Mouse (Mus musculus): ENCODE measurements around the gene Lrrn1.

The Lrrn1 gene

DNA sequence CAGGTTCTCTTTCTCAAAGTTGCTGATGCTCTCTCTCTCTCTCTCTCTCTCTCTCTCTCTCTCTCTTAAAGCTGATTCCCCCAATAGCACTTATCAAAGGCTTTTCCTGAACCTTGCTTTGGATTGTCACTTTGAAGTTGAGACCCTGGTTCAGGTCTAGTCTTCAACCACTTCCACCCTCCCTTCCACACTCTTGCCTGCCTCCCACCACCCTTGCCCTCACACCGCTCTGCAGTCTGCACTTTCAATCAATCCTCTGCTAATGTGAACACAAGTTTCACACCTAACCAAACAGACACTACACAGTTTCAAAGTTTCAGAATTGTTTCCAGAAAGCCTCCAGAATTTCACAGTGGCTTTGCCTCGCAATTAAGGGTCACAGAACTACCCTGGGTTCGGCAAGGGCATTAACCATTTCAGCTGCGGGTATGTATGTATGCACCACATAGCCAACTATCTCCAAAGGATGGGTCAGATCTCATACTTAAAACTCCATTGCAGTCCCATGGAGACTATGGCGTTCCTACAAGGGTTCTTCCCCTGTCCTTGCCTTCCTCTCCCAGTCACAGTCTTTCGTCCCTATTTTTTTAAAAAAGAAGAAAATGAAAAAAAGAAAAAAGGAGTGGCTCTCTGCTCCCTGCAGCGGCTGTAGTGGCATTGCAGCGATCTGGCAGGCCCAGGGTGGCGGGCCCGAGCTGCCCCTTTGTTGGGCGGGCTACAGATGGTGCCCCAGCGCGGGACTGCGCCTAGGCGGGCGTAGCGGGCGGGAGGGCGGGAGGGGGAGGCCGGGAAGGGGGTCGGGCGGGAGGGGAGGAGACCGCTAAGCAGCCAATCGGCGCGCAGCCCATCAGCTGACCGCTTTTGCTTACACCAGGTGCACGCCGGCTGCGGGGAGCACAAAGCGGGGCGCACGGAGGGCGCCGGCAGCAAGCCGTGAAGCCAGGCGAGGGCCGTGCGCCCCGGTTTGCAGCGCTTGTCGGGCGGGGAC lies at the start of gene Lrrn1:
Lrrn1 (plus strand) TSS at position 892 of the 988 bp plus-strand sequence.
- peak; percentile 15 to 43 for DNase-seq (ENCODE audit: low spot score in 2 of 2)

DNA sequence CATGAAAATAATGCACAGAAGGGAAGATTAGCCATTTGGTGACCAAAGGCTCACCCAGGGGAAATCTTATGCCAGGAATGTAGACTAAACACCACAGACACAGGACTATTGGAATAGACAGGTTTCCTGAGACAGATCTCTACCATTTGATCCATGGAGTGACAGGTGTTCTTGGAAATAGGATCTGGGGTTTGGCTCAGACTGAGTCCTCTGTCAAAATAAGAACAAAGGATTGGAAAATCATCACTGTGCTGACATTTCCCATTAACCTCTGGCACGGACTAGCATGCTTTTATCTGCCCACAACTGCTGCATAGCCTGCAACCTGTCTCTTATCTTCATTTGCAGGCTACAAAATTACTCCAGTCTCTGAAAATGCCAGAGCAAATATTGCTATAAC lies 35.1 kb upstream of the Lrrn1 start:
- no peak for DNase-seq (ENCODE audit: low spot score in 2 of 2)

DNA sequence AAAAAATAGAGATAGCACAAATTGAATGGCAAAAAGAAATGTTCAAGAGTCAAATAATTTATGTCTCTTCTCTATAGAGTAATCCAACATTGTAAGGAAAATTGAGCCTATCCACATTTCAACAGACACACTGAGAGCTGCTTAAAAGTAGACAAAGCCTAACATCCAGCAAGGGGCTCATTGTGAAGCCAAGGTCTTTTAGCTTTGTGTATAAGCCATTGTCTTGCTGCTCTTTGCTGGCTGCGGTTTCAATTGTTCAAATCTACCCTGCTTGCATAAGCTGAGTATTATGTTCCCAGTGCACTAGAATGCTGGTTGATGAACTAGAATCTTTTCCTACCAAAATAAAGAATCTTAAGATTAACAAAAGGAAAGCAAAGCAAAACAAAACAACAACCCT lies 33.7 kb upstream of the Lrrn1 start:
- no peak for DNase-seq (ENCODE audit: low spot score in 2 of 2)

DNA sequence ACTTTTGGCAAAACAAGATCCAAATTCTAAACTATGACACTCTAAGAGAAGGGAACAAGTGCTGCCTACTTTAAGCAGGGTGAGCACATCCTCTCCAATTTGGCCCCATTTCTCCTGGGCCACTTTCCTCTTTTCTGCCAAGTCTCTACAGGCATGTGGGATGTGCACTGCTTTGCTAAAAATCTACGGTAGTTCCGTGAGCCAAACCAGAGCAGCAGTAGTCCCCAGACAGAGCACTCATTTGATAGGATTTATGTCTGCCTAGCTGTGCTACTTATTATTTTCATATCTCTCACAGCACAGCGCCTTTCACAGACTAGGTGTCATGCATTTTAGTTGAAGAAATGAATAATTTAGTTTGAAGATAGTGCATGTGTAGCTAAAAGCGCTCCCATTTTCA lies 15.9 kb upstream of the Lrrn1 start:
- no peak for DNase-seq (ENCODE audit: low spot score in 2 of 2)

DNA sequence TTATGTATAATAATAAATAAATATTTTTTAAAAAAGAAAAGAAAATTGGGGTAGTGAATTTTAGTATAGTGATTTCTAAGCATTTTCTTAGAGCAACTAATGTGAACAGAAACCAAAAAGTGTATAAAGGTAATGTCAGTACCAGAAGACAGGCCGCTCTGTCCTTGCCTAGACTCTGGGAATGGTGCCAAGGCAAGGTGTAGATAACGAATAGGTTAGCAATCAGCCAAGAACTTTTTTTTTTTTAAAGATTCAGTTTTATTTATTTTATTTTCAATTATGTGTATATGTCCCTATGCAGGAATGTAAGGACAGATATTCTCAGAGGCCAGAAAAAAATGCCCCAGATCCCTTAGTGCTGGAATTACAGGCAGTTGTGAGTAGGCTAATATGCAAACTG lies 5.6 kb upstream of the Lrrn1 start:
- no peak for DNase-seq (ENCODE audit: low spot score in 2 of 2)

DNA sequence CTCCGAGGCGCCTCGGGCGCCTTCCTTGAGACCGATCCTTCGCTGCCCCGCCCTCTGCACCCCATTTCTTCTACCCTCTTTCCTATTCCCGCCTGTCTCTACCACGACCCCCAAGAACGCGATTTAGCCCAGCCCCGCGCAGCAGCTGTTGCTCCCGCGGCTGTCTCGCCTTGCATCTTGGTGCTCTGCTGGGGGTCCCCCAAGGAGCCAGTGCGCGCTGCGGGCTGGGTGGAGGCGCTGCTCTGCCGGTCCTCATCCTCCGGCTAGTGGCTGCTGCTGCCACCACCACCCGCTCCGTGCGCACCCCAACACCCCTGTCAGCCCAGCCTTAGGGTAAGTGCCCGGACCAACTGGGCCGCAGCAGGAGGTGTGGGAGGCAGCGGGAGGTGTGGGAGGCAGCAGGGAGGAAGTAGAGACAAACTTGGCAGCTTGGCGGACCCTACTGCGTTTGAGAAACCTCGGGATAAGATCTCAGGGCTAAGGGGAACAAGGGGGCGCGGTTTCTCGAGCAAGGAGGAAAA lies 403 bp downstream of the Lrrn1 start:
- peak; percentile 46 to 55 for DNase-seq (ENCODE audit: low spot score in 2 of 2)

DNA sequence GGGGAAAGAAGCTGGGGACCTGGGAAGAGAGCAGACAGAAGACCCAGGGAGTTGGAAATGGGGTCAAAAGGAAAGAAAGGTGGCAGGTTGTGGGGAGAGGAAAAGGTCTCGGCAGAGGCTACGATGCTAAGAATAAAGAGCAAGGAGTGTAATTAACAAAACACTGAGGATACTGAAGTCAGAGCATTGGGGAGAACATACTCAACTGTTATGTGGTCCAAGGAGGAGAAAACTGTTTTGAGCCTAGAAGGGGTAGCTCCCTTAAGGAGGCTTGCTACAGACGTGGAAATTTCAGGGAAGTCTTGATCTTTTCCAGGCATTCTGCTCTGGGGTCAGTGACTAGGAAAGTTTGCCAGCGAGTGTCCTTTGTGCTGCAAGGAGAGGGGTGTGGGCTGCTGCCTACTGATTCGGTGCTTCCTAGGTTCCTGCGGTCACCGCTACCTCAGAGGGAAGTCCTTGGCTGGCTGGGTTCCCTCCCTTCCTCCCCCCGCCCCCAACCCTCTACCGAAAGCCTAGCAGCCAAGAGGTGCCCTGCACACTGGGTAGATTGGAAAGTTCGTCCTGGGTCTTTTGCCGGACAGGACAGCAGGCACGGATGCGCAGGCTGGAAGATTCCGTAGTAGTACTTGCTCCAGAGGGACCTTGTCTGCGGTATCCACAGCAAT lies 1.2 kb downstream of the Lrrn1 start:
- DNase-seq (ENCODE audit: low spot score in 2 of 2) = no peak

DNA sequence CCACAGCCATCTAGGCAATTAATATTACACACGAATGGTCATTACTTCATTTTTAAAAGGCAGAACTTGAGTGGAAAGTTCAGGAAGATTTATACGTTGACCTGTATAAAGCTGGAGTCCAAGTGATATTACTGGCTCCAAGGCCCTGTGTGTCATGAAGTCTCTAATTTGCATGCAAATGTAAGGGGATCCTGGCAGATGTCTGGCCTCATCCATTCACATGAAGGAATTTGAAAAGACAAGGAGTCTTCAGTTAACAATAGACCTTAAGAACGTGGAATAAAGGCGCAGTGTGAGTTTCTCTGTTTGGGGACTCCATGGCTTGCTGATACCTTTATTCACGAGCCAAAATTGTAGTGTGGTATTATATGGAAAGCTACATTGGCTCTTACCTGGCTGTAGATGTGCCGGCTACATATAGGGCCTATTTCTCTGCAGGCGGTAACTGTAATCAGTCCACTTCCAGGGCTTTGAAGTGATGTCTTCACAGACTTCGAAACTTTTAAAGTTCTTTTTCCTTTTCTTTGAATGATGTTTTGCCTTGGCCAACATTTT lies 2.0 kb downstream of the Lrrn1 start:
- DNase-seq (ENCODE audit: low spot score in 2 of 2) = no peak

DNA sequence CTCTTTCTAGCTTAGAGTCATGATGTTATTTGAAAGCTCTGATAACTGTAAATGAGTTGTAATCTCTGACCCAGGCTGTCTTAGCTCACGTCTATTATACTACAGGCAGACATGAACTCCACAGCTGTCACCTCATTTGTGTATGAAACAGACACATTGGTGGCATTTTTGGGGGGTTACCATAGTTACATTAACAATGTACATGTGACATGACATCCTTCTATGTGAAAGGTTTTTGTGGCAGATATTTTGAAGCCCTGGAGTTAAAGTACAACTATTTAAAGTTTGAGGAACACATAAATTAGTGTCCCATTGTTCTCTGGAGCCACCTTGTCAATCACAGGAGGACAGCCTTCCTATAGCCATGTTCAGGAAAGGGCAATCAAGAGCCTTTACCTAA lies 5.0 kb downstream of the Lrrn1 start:
- DNase-seq (ENCODE audit: low spot score in 2 of 2) = no peak

DNA sequence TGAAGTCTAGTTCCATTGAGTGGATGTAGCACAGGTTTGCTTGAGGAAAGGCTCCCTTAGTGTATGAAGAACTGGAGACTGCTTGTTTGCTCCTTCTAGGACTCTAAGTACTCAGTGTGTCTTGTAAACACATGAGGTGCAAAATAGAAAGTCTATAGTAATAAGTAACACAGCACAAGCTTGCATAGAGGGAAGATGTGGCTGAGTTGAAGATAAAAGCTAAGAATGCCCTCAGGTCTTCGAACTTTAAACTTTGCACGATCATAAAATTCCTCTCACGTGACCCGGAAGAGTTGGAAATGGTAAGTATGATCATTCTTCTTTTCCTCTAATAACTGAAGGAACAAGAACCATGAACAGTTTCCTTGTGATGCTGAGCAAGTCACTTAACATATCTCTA lies 7.1 kb downstream of the Lrrn1 start:
- no peak for DNase-seq (ENCODE audit: low spot score in 2 of 2)

DNA sequence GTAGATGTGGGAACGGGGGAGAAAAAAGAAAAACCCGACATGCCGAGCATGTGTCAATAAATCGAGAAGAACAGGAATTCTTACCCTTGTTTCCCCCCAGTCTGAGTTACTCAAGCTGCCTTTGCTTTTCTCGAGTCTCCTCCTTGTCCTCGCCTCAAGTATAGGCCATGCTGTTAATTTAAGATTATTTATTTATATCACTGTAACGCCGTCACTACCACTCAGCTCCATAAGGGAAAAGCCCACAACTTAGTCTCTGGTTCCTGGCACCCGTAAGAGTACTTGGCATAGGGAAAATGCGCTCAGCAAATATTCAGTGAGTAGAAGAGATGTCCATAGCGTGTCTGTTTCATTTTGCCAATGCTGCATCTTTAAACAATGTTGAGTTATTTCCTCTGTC lies 11.7 kb downstream of the Lrrn1 start:
- no peak for DNase-seq (ENCODE audit: low spot score in 2 of 2)

DNA sequence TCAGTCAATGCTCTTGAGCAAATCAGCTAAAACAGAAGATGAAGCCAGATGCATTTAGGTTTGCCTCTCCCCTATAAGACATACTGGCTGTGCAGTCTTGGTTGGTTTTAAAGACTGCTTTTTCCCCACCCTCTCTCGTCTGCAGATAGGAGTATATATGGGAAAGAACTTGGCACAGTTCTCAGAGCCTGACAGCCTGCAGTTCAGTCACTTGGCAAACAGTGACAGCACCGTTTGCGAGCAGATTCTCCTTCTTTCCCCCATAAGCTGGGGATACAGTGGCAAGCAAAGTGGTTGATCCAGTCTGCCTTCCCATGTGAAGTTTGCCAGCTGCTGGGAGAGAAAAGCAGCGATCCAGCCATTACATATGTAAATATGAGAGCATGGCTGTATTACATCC lies 12.3 kb downstream of the Lrrn1 start:
- no peak for DNase-seq (ENCODE audit: low spot score in 2 of 2)

DNA sequence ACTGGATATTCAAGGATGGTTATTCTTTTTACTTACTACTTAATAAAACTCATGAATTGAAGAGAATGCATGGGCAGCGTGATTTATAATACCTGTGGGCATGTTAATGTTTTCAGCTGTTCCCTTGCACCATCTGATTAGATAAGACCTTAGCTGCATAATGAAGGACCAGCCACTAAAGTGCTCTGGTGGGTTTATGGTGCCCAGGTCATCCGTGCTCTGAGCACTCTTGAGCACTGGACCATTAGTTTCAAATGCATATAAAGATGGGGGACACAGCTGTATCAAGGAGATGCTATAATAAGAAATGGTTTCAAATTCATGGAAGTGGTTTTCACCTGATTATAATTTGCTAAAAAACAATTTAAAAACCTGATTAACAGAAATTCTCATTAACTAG lies 16.7 kb downstream of the Lrrn1 start:
- DNase-seq (ENCODE audit: low spot score in 2 of 2) = no peak

DNA sequence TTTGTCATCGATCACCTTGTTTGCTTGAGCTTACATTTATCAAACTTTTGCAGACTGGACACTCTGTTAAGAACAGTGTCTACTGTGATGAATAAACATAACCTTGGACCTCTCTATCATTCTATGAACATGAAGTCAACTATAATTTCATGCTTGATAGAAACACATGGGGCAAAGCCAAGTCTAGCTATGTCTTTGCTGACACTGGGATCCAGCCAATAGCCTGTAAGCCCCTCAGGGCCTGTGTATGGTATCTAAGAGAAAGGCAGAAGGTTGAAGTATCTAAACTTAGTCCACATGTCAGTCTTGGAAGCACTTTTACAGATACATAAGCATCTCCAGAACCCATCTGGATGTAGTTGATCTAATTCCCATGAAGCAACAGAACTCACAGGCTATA lies 22.9 kb downstream of the Lrrn1 start:
- DNase-seq (ENCODE audit: low spot score in 2 of 2) = no peak

DNA sequence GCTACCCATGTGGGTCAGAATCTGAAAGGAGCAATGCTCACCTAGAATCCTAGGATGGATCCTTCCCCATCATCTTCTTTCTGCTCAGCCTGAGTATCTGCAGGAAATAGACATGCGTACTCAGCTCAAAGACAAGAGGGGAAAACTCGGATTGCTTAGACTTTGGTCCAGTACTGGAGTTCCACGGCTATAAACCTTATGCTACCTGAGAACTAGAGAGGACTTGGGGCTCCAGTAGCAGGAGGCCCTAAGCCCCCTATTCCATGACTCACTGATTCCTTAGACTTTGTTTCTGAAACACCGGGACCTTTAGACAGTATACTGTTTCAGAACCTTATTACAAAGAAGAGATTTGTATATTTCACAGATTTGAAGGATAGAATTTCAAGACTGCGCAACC lies 25.8 kb downstream of the Lrrn1 start:
- no peak for DNase-seq (ENCODE audit: low spot score in 2 of 2)

DNA sequence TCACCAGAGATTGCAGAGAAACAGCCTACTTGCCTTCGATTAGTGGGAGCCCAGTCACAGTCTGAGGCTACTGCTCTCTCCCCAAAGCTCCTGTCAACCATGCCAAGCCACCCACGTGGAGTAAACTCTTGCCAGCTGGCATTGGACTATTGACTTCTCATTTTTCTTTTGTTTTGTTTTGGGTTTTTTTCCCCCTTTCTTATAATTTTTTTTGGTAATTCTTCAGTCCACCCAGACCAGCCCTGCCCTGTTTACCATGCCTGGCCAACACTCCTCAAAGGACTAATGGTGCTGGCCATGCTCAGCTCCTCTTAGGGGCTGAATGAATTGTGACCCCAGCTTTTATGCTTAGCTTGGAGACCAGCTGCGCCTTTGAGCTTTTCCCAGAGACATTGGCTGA lies 27.4 kb downstream of the Lrrn1 start:
- no peak for DNase-seq (ENCODE audit: low spot score in 2 of 2)

DNA sequence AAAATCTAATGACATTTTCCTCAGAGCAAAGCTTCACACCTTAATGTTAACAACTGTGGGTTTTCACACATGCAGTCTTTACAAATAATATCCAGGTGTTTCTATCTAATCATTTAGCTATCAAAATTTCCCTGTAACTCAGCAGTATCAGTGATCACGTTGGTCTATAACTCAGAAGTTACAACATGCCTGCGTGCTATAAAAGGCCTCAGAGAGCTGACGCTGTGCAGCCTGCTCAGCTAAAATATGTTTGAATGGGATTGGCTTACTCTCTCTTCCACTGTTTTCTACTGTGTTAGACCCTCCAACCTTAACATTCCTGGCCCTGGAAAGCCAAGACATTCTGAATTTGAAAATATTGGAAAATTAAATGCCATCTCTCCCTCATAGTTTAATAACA lies 28.2 kb downstream of the Lrrn1 start:
- no peak for DNase-seq (ENCODE audit: low spot score in 2 of 2)

DNA sequence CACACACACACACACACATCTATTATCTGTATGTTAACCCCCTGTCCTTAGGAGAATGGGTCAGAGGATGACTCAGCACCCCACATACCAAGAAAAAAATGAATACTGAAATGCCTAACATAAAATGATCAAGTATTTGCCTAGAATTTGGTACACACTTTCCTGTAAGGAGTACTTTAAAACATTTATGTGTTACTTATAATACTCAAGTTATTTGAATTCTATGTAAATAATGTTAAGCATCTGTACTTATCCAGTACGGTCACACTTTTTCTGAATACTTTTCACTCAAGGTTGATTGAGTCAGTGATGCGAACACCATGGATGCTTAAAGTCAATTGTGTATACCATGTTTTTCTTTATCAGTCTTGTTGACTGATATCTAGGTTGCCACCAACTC lies 32.7 kb downstream of the Lrrn1 start:
- DNase-seq (ENCODE audit: low spot score in 2 of 2) = no peak

DNA sequence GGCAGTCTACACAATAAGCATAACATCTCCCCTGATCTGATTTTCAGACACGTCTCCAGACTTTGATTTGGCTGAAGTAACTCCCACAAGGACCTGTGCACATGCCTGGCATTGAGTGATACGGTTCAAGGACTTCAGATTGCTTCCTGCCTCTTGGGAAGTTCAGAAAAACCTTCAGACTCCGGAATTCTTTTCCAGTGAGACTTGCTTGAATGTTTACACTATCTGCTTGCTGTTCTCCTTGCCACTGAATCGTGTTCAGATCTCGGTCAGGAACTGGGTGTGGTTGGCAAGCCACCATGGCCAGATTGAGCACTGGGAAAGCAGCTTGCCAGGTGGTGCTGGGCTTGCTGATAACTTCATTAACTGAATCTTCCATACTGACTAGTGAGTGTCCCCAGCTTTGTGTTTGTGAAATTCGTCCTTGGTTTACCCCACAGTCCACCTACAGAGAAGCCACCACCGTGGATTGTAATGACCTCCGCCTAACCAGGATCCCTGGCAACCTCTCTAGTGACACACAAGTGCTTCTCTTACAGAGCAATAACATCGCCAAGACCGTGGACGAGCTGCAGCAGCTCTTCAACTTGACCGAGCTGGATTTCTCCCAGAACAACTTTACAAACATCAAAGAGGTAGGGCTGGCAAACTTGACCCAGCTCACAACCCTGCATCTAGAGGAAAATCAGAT lies 37.5 kb downstream of the Lrrn1 start:
- DNase-seq (ENCODE audit: low spot score in 2 of 2) = no peak

DNA sequence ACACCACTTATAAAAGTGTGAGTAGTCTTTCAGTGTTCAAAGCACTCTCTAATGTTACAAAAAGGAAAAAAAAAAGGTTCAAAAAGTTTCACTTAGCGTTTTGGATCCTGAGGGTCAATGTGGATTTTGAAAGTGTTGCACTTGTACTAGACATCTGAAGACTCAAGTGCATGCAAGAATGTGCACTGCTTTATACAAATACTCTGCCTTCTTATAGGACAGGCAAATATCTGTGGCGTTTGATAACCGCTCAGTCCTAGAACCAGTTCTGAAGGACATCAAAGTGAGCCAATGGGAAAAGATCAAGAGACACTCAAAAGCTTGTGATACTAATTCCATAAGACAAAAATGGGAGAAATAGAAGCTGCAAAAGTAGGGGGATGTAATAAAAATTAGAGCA lies 45.0 kb downstream of the Lrrn1 start:
- DNase-seq (ENCODE audit: low spot score in 2 of 2) = no peak

DNA sequence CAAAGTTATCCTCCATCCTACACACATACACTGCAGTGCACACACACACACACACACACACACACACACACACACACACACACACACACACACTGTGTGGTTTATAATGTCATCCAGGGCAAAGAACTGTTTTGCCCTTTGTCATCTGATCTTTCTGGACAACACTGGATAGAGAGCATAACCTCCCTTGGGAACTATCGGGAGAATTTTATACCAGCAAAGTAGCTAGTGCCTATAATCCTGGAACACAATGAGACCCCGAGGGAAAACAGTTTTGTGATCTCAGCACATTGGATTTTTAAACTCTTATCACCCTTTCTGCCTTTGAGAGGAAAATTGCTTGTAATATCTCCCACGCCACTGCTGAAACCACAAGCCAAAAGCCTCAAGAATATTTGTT lies 45.8 kb downstream of the Lrrn1 start:
- DNase-seq (ENCODE audit: low spot score in 2 of 2) = no peak

DNA sequence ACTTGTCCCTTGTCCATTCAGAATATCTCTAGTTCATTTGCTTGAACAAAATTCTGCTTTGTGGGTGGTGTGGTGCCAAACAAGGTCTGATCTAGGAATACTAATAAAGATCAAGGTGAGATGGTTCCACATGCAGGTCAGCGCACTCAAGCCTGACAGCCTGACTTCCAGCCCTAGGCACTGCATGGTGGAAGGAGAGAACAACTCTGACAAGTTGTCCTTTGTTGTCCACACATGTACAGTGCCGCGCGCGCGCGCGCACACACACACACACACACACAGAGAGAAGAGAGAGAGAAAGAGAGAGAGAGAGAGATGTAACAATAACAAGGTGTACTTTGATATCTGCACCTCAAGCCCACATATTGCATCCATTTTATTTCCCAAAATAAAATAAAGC lies 47.7 kb downstream of the Lrrn1 start:
- no peak for DNase-seq (ENCODE audit: low spot score in 2 of 2)
